Mouse (Mus musculus) kidney, adult 2 months (tissue): ENCODE results near the gene Qars.

Source experiments
- CTCF ChIP-seq: fragments of 200-500 bp; conservative IDR thresholded peaks from 2 replicates; pipeline ENCODE4 v1.5.1; 2011; ENCODE audit warnings: low read depth, mild to moderate bottlenecking, control low read depth, low read length, moderate library complexity, mixed read lengths; ENCODE audit not compliant: insufficient read depth, insufficient read length
- POLR2A ChIP-seq: fragments of 200-500 bp; IDR thresholded peaks from one replicate; pipeline ENCODE4 v1.6.1; 2011; ENCODE audit warnings: low read depth, low read length, control low read depth

DNA sequence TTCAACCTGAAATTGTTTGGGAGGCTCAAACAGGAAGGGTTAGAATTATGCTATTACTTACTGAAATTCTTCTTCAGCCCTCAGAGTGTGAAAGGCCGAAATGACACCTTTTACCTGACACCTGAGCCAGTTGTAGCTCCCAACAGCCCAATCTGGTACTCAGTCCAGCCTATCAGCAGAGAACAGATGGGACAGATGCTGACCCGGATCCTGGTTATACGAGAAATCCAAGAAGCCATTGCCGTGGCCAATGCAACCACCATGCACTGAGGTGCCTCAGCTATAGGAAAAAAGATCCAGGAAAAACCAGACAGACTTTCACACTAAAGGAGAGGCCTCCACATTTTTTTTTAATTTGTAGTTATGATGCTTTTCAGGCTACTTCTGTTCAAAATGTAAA lies 51.7 kb downstream of the Qars start:
- TF ChIP-seq CTCF (no peak), POLR2A (no peak)
